Mouse (Mus musculus) heart, adult 2 months (tissue): ENCODE measurements around the gene Myo19.

ENCODE experiments used
- CTCF ChIP-seq: fragments of 200-600 bp; IDR thresholded peaks from 2 replicates; pipeline ENCODE4 v1.8.1; 2022; ENCODE audit warnings: antibody characterized with exemption, mild to moderate bottlenecking, moderate library complexity
- EP300 ChIP-seq: fragments of 200-500 bp; IDR thresholded peaks from 2 replicates; pipeline ENCODE4 v1.6.1; 2011; ENCODE audit warnings: low read depth, low read length, control low read depth; ENCODE audit not compliant: insufficient read depth
- POLR2A ChIP-seq: fragments of 200-500 bp; IDR thresholded peaks from 2 replicates; pipeline ENCODE4 v1.6.1; 2011; ENCODE audit warnings: mild to moderate bottlenecking, low read depth, low read length, control low read depth; ENCODE audit not compliant: insufficient read depth

DNA sequence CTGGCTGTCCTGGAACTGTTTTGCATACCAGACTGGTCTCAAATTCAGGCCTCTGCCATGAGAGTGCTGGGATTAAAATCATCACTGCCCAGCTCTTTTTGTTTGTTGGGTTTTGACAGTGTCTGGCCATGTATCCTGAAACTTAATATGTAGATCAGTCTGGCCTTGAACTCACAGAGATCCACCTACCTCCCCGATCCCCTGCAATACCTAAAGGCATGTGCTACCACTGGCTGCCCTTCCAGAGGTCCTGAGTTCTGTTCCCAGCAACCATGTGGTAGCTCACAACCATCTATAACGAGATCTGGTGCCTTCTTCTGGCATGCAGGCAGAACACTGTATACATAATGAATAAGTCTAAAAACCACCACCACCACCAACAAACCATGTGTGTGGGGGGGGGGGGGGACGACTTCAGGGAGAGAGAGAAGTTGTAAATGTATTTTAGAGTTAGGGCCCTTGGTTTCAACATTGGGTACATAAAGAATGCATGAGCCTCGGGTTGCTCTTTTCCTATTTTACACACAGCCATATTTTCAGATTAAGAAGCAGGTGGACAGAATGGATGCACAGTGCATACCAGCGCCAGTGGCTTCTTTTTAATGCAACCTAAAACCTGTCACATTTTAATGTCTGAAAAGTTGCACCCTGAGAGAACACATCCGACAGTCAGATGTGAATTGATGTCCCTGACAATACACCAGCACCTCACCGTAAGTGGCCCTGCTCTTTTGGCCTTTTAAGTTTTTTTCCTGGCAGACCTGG, 759 bp upstream of the Myo19 start:
- TF ChIP-seq EP300 (no peak), CTCF (no peak), POLR2A (no peak)
